Mouse (Mus musculus): ENCODE measurements around the gene Nbea. TPM values are rescaled to one million over a fixed set of nuclear protein-coding genes. Genes with fewer than 3 reads are reported as not detected.

The Nbea gene
- polyA plus RNA-seq, 1 experiment from 2014 or later = 13.2 TPM

DNA sequence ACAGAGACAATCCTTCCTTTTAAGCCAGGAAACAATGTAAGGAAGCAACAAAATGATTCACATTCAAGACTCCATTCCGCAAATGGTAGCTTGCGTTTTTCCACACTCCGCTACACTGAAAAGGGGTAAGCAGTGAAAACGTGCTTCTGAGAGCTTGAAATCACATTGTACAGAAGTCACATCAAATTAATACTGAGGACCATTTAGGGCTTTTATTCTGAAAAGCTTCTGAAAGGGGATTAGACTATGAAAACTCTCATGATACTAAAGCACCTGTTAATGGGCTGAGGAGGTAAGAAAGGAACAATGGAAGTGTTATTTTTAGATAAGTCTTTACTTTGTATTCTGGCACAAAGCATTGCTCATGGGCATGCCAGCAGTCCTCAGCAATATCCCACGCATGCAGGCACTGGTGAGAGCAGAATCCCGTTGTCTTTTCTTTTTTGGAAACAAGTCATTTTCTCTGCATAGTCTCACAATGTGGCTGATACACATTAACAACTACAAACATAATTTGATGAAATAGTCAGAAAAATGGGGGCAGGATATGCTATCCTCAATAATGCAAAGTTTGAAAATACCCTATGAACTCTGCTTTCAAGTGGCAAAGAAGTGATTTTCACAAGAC, 428.4 kb downstream of the Nbea start:
- peaks cover 15% of the 10 kb centered on the region for H3K4me1 ChIP-seq
- ATAC-seq (ENCODE audit: insufficient number of reproducible peaks, low FRiP score, low TSS enrichment, low read depth) = no peak
- no peak overlapping the region for H3K4me2 ChIP-seq
- no peak overlapping the region for H3K27ac ChIP-seq
- no peak overlapping the region for H3K9ac ChIP-seq
- H3K4me3 ChIP-seq = no peak overlapping the region
- 80% methylated on average over 6 of the region's 6 CpGs for WGBS
- H3K27me3 ChIP-seq = no peaks in the 10 kb centered on the region
- H3K36me3 ChIP-seq = no peaks in the 10 kb centered on the region
- H3K9me3 ChIP-seq = no peaks in the 10 kb centered on the region

GRCm38 (mm10) chr3:55753872-55754271, 429.6 kb downstream of the Nbea start:
- Histone ChIP-seq H3K4me1 (peaks cover 15% of the 10 kb centered on the region), H3K4me2 (no peak overlapping the region), H3K4me3 (no peak overlapping the region), H3K27ac (no peak overlapping the region), H3K9me3 (no peaks in the 10 kb centered on the region), H3K36me3 (no peaks in the 10 kb centered on the region), H3K9ac (no peak overlapping the region), H3K27me3 (no peaks in the 10 kb centered on the region)
- ATAC-seq (ENCODE audit: insufficient number of reproducible peaks, low FRiP score, low TSS enrichment, low read depth) = no peak
- 88% methylated on average over 6 of the region's 6 CpGs for WGBS

- no peak overlapping the region for H3K9ac ChIP-seq
- no peak overlapping the region for H3K4me2 ChIP-seq
- no peak overlapping the region for H3K27ac ChIP-seq
- WGBS = 83% methylated on average over 4 of the region's 4 CpGs
- no peak for ATAC-seq (ENCODE audit: insufficient number of reproducible peaks, low FRiP score, low TSS enrichment, low read depth)
- no peaks in the 10 kb centered on the region for H3K9me3 ChIP-seq
- H3K4me1 ChIP-seq = peaks cover 10% of the 10 kb centered on the region
- no peaks in the 10 kb centered on the region for H3K27me3 ChIP-seq
- H3K36me3 ChIP-seq = no peaks in the 10 kb centered on the region
- H3K4me3 ChIP-seq = no peak overlapping the region
Measured at GRCm38 (mm10) chr3:55752558-55752957, 430.9 kb downstream of the Nbea start.

- Histone ChIP-seq H3K9me3 (no peaks in the 10 kb centered on the region), H3K4me1 (peaks cover 8% of the 10 kb centered on the region), H3K4me2 (no peak overlapping the region), H3K9ac (no peak overlapping the region), H3K36me3 (no peaks in the 10 kb centered on the region), H3K27ac (no peak overlapping the region), H3K27me3 (no peaks in the 10 kb centered on the region), H3K4me3 (no peak overlapping the region)
- WGBS = 36% methylated on average over 5 of the region's 5 CpGs
- no peak for ATAC-seq (ENCODE audit: insufficient number of reproducible peaks, low FRiP score, low TSS enrichment, low read depth)
Measured at GRCm38 (mm10) chr3:55751363-55751762, 432.1 kb downstream of the Nbea start.

- Histone ChIP-seq H3K9me3 (no peaks in the 10 kb centered on the region), H3K36me3 (no peaks in the 10 kb centered on the region), H3K9ac (no peak overlapping the region), H3K27me3 (no peaks in the 10 kb centered on the region), H3K4me1 (peaks cover under 1% of the 10 kb centered on the region), H3K4me3 (no peak overlapping the region), H3K4me2 (no peak overlapping the region), H3K27ac (no peak overlapping the region)
- WGBS = 53% methylated on average over 11 of the region's 11 CpGs
- no peak for ATAC-seq (ENCODE audit: insufficient number of reproducible peaks, low FRiP score, low TSS enrichment, low read depth)
Measured at GRCm38 (mm10) chr3:55750445-55751065, 432.9 kb downstream of the Nbea start.

DNA sequence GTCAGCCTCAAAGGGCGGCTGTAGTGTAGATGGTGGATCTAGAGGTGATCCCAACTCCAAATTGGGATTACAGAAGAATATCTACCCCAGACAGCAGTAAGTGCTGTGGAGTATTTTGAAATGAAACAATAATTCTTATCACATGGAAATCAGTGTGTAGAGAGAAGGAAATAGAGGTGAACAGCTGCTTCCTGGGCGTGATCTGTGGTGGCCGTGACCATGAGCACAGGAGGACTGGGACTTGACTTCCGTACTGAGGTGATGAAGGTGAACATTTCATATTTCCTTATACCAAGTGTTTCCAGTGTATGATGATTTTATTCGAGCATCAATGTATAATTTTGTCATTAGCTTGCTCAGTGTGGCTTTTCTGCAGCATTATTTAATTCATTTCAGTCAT, 439.6 kb downstream of the Nbea start:
- no peak for ATAC-seq (ENCODE audit: insufficient number of reproducible peaks, low FRiP score, low TSS enrichment, low read depth)
- Histone ChIP-seq H3K27ac (no peak overlapping the region), H3K36me3 (no peaks in the 10 kb centered on the region), H3K4me1 (no peaks in the 10 kb centered on the region; the same call in 1 of the 2 replicates), H3K4me3 (no peak overlapping the region), H3K4me2 (no peak overlapping the region), H3K27me3 (no peaks in the 10 kb centered on the region), H3K9ac (no peak overlapping the region), H3K9me3 (no peaks in the 10 kb centered on the region)
- WGBS = 88% methylated on average over 5 of the region's 5 CpGs

GRCm38 (mm10) chr3:55742654-55743053, 440.8 kb downstream of the Nbea start:
- Histone ChIP-seq H3K36me3 (no peaks in the 10 kb centered on the region), H3K4me3 (no peak overlapping the region), H3K9ac (no peak overlapping the region), H3K9me3 (no peaks in the 10 kb centered on the region), H3K4me2 (no peak overlapping the region), H3K27me3 (no peaks in the 10 kb centered on the region), H3K27ac (no peak overlapping the region), H3K4me1 (no peaks in the 10 kb centered on the region; the same call in 1 of the 2 replicates)
- 73% methylated on average over 4 of the region's 4 CpGs for WGBS
- ATAC-seq (ENCODE audit: insufficient number of reproducible peaks, low FRiP score, low TSS enrichment, low read depth) = no peak

GRCm38 (mm10) chr3:55742218-55742617, 441.3 kb downstream of the Nbea start:
- Histone ChIP-seq H3K9me3 (no peaks in the 10 kb centered on the region), H3K27ac (no peak overlapping the region), H3K4me1 (no peaks in the 10 kb centered on the region; the same call in 1 of the 2 replicates), H3K4me2 (no peak overlapping the region), H3K9ac (no peak overlapping the region), H3K27me3 (no peaks in the 10 kb centered on the region), H3K4me3 (no peak overlapping the region), H3K36me3 (no peaks in the 10 kb centered on the region)
- WGBS = 63% methylated on average over 5 of the region's 5 CpGs
- no peak for ATAC-seq (ENCODE audit: insufficient number of reproducible peaks, low FRiP score, low TSS enrichment, low read depth)

DNA sequence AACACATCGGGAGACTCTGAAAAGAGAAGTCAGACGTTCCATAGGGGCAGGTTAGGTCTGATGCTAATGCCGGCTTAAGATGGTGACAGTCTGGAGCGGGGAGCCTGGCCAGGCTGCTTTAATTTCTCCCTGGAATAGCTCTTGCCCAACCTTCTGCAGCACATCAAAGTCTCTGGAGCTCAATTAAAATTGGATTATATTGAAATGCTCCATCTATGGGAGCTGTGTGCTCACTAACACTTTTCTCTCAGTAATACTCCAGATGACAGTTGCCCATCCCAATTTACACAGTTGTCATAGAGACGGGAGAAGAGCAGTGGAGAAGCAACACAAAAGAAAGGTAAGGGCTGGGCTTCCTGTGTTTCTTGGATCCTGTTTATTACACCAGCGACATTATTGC, 442.1 kb downstream of the Nbea start:
- WGBS = 58% methylated on average over 6 of the region's 6 CpGs
- no peaks in the 10 kb centered on the region for H3K27me3 ChIP-seq
- H3K4me2 ChIP-seq = no peak overlapping the region
- no peaks in the 10 kb centered on the region for H3K9me3 ChIP-seq
- no peaks in the 10 kb centered on the region; the same call in 1 of the 2 replicates for H3K4me1 ChIP-seq
- no peak overlapping the region for H3K4me3 ChIP-seq
- H3K27ac ChIP-seq = no peak overlapping the region
- no peak for ATAC-seq (ENCODE audit: insufficient number of reproducible peaks, low FRiP score, low TSS enrichment, low read depth)
- no peaks in the 10 kb centered on the region for H3K36me3 ChIP-seq
- no peak overlapping the region for H3K9ac ChIP-seq

DNA sequence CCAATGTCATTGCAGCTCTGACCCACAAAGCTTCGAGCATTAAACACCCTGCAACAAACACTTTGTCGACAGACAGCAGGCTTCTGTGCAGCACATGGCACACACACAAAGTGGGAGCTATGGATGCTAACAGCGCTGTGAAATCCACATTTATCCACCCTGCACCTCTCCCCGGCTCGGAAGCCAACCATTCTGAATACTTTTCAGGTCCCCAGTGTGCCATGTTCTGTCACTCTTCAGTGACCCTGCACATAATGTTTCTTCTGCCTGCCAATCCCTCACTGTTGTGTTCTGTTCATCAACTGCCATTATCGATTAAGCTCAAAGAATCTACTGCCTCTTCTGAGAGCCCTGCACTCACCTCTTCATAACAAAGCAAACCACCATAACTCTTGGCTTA, 449.8 kb downstream of the Nbea start:
- Histone ChIP-seq H3K9me3 (no peaks in the 10 kb centered on the region), H3K27me3 (no peaks in the 10 kb centered on the region), H3K36me3 (no peaks in the 10 kb centered on the region), H3K9ac (no peak overlapping the region), H3K27ac (no peak overlapping the region), H3K4me2 (no peak overlapping the region), H3K4me3 (no peak overlapping the region), H3K4me1 (no peaks in the 10 kb centered on the region)
- 77% methylated on average over 6 of the region's 6 CpGs for WGBS
- no peak for ATAC-seq (ENCODE audit: insufficient number of reproducible peaks, low FRiP score, low TSS enrichment, low read depth)

DNA sequence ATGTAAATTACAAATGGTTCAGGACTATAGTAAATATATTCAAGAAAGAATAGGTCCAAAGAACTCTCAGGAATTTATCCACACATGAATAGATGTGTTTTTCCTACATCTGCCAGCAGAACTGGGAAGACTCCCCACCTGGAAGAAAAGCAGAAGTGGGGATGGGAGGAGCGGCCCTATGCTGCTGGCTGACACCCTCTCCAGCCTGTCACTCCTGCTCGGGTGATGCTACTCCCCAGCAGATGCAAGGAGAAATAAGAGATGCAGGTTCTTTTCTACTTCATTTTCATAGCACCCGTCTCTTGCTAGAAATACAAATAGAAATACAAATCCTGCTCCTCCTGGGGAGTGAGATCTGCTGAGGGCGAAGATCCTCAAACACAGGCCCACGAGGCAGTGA, 453.0 kb downstream of the Nbea start:
- H3K9ac ChIP-seq = no peak overlapping the region
- WGBS = 75% methylated on average over 5 of the region's 5 CpGs
- no peak overlapping the region for H3K4me2 ChIP-seq
- no peaks in the 10 kb centered on the region for H3K4me1 ChIP-seq
- H3K27me3 ChIP-seq = no peaks in the 10 kb centered on the region
- H3K4me3 ChIP-seq = no peak overlapping the region
- no peak for ATAC-seq (ENCODE audit: insufficient number of reproducible peaks, low FRiP score, low TSS enrichment, low read depth)
- H3K27ac ChIP-seq = no peak overlapping the region
- no peaks in the 10 kb centered on the region for H3K9me3 ChIP-seq
- H3K36me3 ChIP-seq = no peaks in the 10 kb centered on the region

- no peak overlapping the region for H3K4me2 ChIP-seq
- no peak for ATAC-seq (ENCODE audit: insufficient number of reproducible peaks, low FRiP score, low TSS enrichment, low read depth)
Measured at GRCm38 (mm10) chr3:55730142-55730541, 453.4 kb downstream of the Nbea start.

More at GRCm38 (mm10) chr3:55730142-55730541, 453.4 kb downstream of the Nbea start:
- H3K4me3 ChIP-seq = no peak overlapping the region
- no peaks in the 10 kb centered on the region for H3K4me1 ChIP-seq
- H3K27ac ChIP-seq = no peak overlapping the region
- no peaks in the 10 kb centered on the region for H3K9me3 ChIP-seq
- no peaks in the 10 kb centered on the region for H3K36me3 ChIP-seq
- WGBS = 73% methylated on average over 8 of the region's 8 CpGs
- H3K27me3 ChIP-seq = no peaks in the 10 kb centered on the region
- H3K9ac ChIP-seq = no peak overlapping the region
